Mouse (Mus musculus): ENCODE data around the gene Gm10959. TPM values are rescaled to one million over a fixed set of nuclear protein-coding genes. Genes with fewer than 3 reads are reported as not detected.
A peak's percentile ranks its signal among the peaks of the same experiment; 100 is the strongest.
"Not testable (repeated sequence)": the region's sequence is repeated elsewhere in the genome, so short reads cannot be mapped to it uniquely, and the experiment has no call there.

The Gm10959 gene
- total RNA-seq (2015; ENCODE audit: low replicate concordance) (not detected in 2 replicates), total RNA-seq (2017; ENCODE audit: low replicate concordance) (not detected in 2 replicates)

- no peak for ATAC-seq (replicated peaks; ENCODE audit: low FRiP score, poor library complexity, severe bottlenecking)
Measured at GRCm38 (mm10) chr3:122919260-122919659, at the start of gene Gm10959. TSS of gene Gm10959 (minus strand) at chr3:122919360.

GRCm38 (mm10) chr3:122968391-122968790 lies 49.2 kb upstream of the Gm10959 start:
- no peak for ATAC-seq (replicated peaks; ENCODE audit: low FRiP score, poor library complexity, severe bottlenecking)

- ATAC-seq (replicated peaks; ENCODE audit: low FRiP score, poor library complexity, severe bottlenecking) = no peak
Measured at GRCm38 (mm10) chr3:122964301-122964700, 45.1 kb upstream of the Gm10959 start.

GRCm38 (mm10) chr3:122950129-122950528 lies 31.0 kb upstream of the Gm10959 start:
- ATAC-seq (replicated peaks; ENCODE audit: low FRiP score, poor library complexity, severe bottlenecking) = no peak

GRCm38 (mm10) chr3:122943387-122943890 lies 24.3 kb upstream of the Gm10959 start:
- no peak for ATAC-seq (replicated peaks; ENCODE audit: low FRiP score, poor library complexity, severe bottlenecking)

- no peak for ATAC-seq (replicated peaks; ENCODE audit: low FRiP score, poor library complexity, severe bottlenecking)
Measured at GRCm38 (mm10) chr3:122939215-122939614, 20.1 kb upstream of the Gm10959 start.

GRCm38 (mm10) chr3:122937176-122937575 lies 18.0 kb upstream of the Gm10959 start:
- ATAC-seq (replicated peaks; ENCODE audit: low FRiP score, poor library complexity, severe bottlenecking) = not testable (repeated sequence)

- ATAC-seq (replicated peaks; ENCODE audit: low FRiP score, poor library complexity, severe bottlenecking) = no peak
Measured at GRCm38 (mm10) chr3:122932466-122932865, 13.3 kb upstream of the Gm10959 start.

- no peak for ATAC-seq (replicated peaks; ENCODE audit: low FRiP score, poor library complexity, severe bottlenecking)
Measured at GRCm38 (mm10) chr3:122929723-122930122, 10.6 kb upstream of the Gm10959 start.

GRCm38 (mm10) chr3:122924009-122924914 lies 5.1 kb upstream of the Gm10959 start, which contains the start of gene 1810037I17Rik:
TSS of gene 1810037I17Rik (plus strand) at chr3:122924203.
- ATAC-seq (replicated peaks; ENCODE audit: low FRiP score, poor library complexity, severe bottlenecking) = peak; percentile 90

- ATAC-seq (replicated peaks; ENCODE audit: low FRiP score, poor library complexity, severe bottlenecking) = no peak
Measured at GRCm38 (mm10) chr3:122923147-122923546, 4.0 kb upstream of the Gm10959 start.

GRCm38 (mm10) chr3:122921676-122922527 lies 2.7 kb upstream of the Gm10959 start:
- no peak for ATAC-seq (replicated peaks; ENCODE audit: low FRiP score, poor library complexity, severe bottlenecking)

- no peak for ATAC-seq (replicated peaks; ENCODE audit: low FRiP score, poor library complexity, severe bottlenecking)
Measured at GRCm38 (mm10) chr3:122920572-122921435, 1.6 kb upstream of the Gm10959 start.

GRCm38 (mm10) chr3:122918672-122919071 lies 488 bp downstream of the Gm10959 start:
- no peak for ATAC-seq (replicated peaks; ENCODE audit: low FRiP score, poor library complexity, severe bottlenecking)

- ATAC-seq (replicated peaks; ENCODE audit: low FRiP score, poor library complexity, severe bottlenecking) = no peak
Measured at GRCm38 (mm10) chr3:122916191-122916680, 2.9 kb downstream of the Gm10959 start.

GRCm38 (mm10) chr3:122915493-122915892 lies 3.7 kb downstream of the Gm10959 start:
- no peak for ATAC-seq (replicated peaks; ENCODE audit: low FRiP score, poor library complexity, severe bottlenecking)

- ATAC-seq (replicated peaks; ENCODE audit: low FRiP score, poor library complexity, severe bottlenecking) = no peak
Measured at GRCm38 (mm10) chr3:122907841-122908240, 11.3 kb downstream of the Gm10959 start.

GRCm38 (mm10) chr3:122903746-122904433 lies 15.3 kb downstream of the Gm10959 start:
- 0 out of 2 replicates have a peak, but pooled peaks have one; percentile 59 for ATAC-seq (replicated peaks; ENCODE audit: low FRiP score, poor library complexity, severe bottlenecking)
